Mouse (Mus musculus): Measurements from ENCODE around the gene Fam89b. TPM values are rescaled to one million over a fixed set of nuclear protein-coding genes. Genes with fewer than 3 reads are reported as not detected.
"Not testable (repeated sequence)": the region's sequence is repeated elsewhere in the genome, so short reads cannot be mapped to it uniquely, and the experiment has no call there.

Gene Fam89b
- polyA plus RNA-seq, 1 experiment: 65.9 TPM

- Histone ChIP-seq H3K4me1 (ENCODE audit: control insufficient read depth, insufficient read depth, low read length) (peaks cover 39% of the 10 kb centered on the region), H3K27me3 (ENCODE audit: control insufficient read depth, insufficient read depth, low read length) (no peaks in the 10 kb centered on the region), H3K4me3 (replicated peaks; ENCODE audit: insufficient read depth, low read depth, low read length) (peak overlapping the region; percentile 82), H3K27ac (ENCODE audit: insufficient read depth, low read length) (peak overlapping the region; percentile 70)
- TF ChIP-seq POLR2A (IDR thresholded peaks at IDR 0.05; ENCODE audit: borderline replicate concordance, insufficient read depth, low read length) (no peak), CTCF (IDR thresholded peaks at IDR 0.05; ENCODE audit: borderline replicate concordance, insufficient read depth, low read depth, low read length) (no peak)
- DNase-seq: peak; percentile 75 to 78
- 2% methylated on average over 42 of the region's 42 CpGs for WGBS
These were observed 39.7 kb downstream of the Fam89b start for GRCm38 (mm10) chr19:5689565-5690342.

- no peaks in the 10 kb centered on the region for H3K27me3 ChIP-seq (ENCODE audit: control insufficient read depth, insufficient read depth, low read length)
- DNase-seq: no peak
- under 1% methylated on average over 7 of the region's 7 CpGs for WGBS
- peak overlapping the region; percentile 82 for H3K4me3 ChIP-seq (replicated peaks; ENCODE audit: insufficient read depth, low read depth, low read length)
- TF ChIP-seq POLR2A (IDR thresholded peaks at IDR 0.05; ENCODE audit: borderline replicate concordance, insufficient read depth, low read length) (no peak), CTCF (IDR thresholded peaks at IDR 0.05; ENCODE audit: borderline replicate concordance, insufficient read depth, low read depth, low read length) (no peak)
- H3K4me1 ChIP-seq (ENCODE audit: control insufficient read depth, insufficient read depth, low read length): peaks cover 39% of the 10 kb centered on the region
- H3K27ac ChIP-seq (ENCODE audit: insufficient read depth, low read length): peak overlapping the region; percentile 70
These were observed 40.4 kb downstream of the Fam89b start for GRCm38 (mm10) chr19:5689088-5689428.

GRCm38 (mm10) chr19:5688200-5689087, 41.0 kb downstream of the Fam89b start, which contains the start of the genes Map3k11 and Pcnx3:
Gene Map3k11 (plus strand): TSS chr19:5688742.
Gene Pcnx3 (minus strand): TSS chr19:5688908.
- WGBS: under 1% methylated on average over 69 of the region's 69 CpGs
- DNase-seq: peak; percentile 98 to 99
- Histone ChIP-seq H3K4me1 (ENCODE audit: control insufficient read depth, insufficient read depth, low read length) (peaks cover 34% of the 10 kb centered on the region), H3K4me3 (replicated peaks; ENCODE audit: insufficient read depth, low read depth, low read length) (peak within 1 kb of the TSS; percentile 82), H3K27ac (ENCODE audit: insufficient read depth, low read length) (peak within 1 kb of the TSS; percentile 70), H3K27me3 (ENCODE audit: control insufficient read depth, insufficient read depth, low read length) (no peaks in the 10 kb centered on the region)
- TF ChIP-seq POLR2A (IDR thresholded peaks at IDR 0.05; ENCODE audit: borderline replicate concordance, insufficient read depth, low read length) (peak; percentile 62; the same call in 1 of the 2 replicates), CTCF (IDR thresholded peaks at IDR 0.05; ENCODE audit: borderline replicate concordance, insufficient read depth, low read depth, low read length) (no peak)

GRCm38 (mm10) chr19:5687738-5688137, 41.7 kb downstream of the Fam89b start:
- no peak for TF ChIP-seq POLR2A (IDR thresholded peaks at IDR 0.05; ENCODE audit: borderline replicate concordance, insufficient read depth, low read length)
- no peak for TF ChIP-seq CTCF (IDR thresholded peaks at IDR 0.05; ENCODE audit: borderline replicate concordance, insufficient read depth, low read depth, low read length)
- H3K27me3 ChIP-seq (ENCODE audit: control insufficient read depth, insufficient read depth, low read length): no peaks in the 10 kb centered on the region
- DNase-seq: no peak
- peaks cover 27% of the 10 kb centered on the region for H3K4me1 ChIP-seq (ENCODE audit: control insufficient read depth, insufficient read depth, low read length)
- no peak overlapping the region for H3K27ac ChIP-seq (ENCODE audit: insufficient read depth, low read length)
- WGBS: 20% methylated on average over 9 of the region's 9 CpGs
- peak overlapping the region; percentile 82 for H3K4me3 ChIP-seq (replicated peaks; ENCODE audit: insufficient read depth, low read depth, low read length)

- not testable (repeated sequence) for H3K27ac ChIP-seq (ENCODE audit: insufficient read depth, low read length); H3K27me3 ChIP-seq (ENCODE audit: control insufficient read depth, insufficient read depth, low read length); DNase-seq; H3K4me3 ChIP-seq (replicated peaks; ENCODE audit: insufficient read depth, low read depth, low read length)
- WGBS: 90% methylated on average over 12 of the region's 12 CpGs
- peaks cover 23% of the 10 kb centered on the region for H3K4me1 ChIP-seq (ENCODE audit: control insufficient read depth, insufficient read depth, low read length)
These were observed 42.5 kb downstream of the Fam89b start for GRCm38 (mm10) chr19:5686954-5687353.

GRCm38 (mm10) chr19:5686437-5686836, 43.0 kb downstream of the Fam89b start:
- H3K27me3 ChIP-seq (ENCODE audit: control insufficient read depth, insufficient read depth, low read length): no peaks in the 10 kb centered on the region
- H3K27ac ChIP-seq (ENCODE audit: insufficient read depth, low read length): no peak overlapping the region
- no peak for DNase-seq
- TF ChIP-seq CTCF (IDR thresholded peaks at IDR 0.05; ENCODE audit: borderline replicate concordance, insufficient read depth, low read depth, low read length) (no peak), POLR2A (IDR thresholded peaks at IDR 0.05; ENCODE audit: borderline replicate concordance, insufficient read depth, low read length) (no peak)
- H3K4me1 ChIP-seq (ENCODE audit: control insufficient read depth, insufficient read depth, low read length): peaks cover 18% of the 10 kb centered on the region
- WGBS: 92% methylated on average over 13 of the region's 13 CpGs
- H3K4me3 ChIP-seq (replicated peaks; ENCODE audit: insufficient read depth, low read depth, low read length): no peak overlapping the region

- no peaks in the 10 kb centered on the region for H3K27me3 ChIP-seq (ENCODE audit: control insufficient read depth, insufficient read depth, low read length)
- DNase-seq: no peak
- WGBS: 90% methylated on average over 11 of the region's 11 CpGs
These were observed 43.6 kb downstream of the Fam89b start for GRCm38 (mm10) chr19:5685861-5686260.

More at GRCm38 (mm10) chr19:5685861-5686260, 43.6 kb downstream of the Fam89b start:
- H3K4me3 ChIP-seq (replicated peaks; ENCODE audit: insufficient read depth, low read depth, low read length): no peak overlapping the region
- TF ChIP-seq POLR2A (IDR thresholded peaks at IDR 0.05; ENCODE audit: borderline replicate concordance, insufficient read depth, low read length) (no peak), CTCF (IDR thresholded peaks at IDR 0.05; ENCODE audit: borderline replicate concordance, insufficient read depth, low read depth, low read length) (no peak)
- no peak overlapping the region for H3K27ac ChIP-seq (ENCODE audit: insufficient read depth, low read length)
- H3K4me1 ChIP-seq (ENCODE audit: control insufficient read depth, insufficient read depth, low read length): peaks cover 13% of the 10 kb centered on the region

Data from cerebellum, adult 2 months (tissue).